Mouse (Mus musculus) olfactory bulb, adult 2 months (tissue): ENCODE results near the gene Palld. TPM values are rescaled to one million over a fixed set of nuclear protein-coding genes. Genes with fewer than 3 reads are reported as not detected.

Experiments
- H3K27ac ChIP-seq: fragments of 200-500 bp; 2 replicates; pipeline ENCODE4 v1.5.1; 2012; ENCODE audit warnings: low read depth, low read length; ENCODE audit not compliant: insufficient read depth
- H3K4me1 ChIP-seq: fragments of 200-500 bp; 2 replicates; pipeline ENCODE4 v1.6.1; 2012; ENCODE audit warnings: low read length; ENCODE audit not compliant: control insufficient read depth, insufficient read depth
- H3K4me3 ChIP-seq: fragments of 200-500 bp; 2 replicates; pipeline ENCODE4 v1.5.1; 2012; ENCODE audit warnings: mild to moderate bottlenecking, low read depth, low read length, moderate library complexity; ENCODE audit not compliant: insufficient read depth
- CTCF ChIP-seq: fragments of 200-500 bp; IDR thresholded peaks from 2 replicates; pipeline ENCODE4 v1.5.1; 2012; ENCODE audit warnings: low read depth, mild to moderate bottlenecking, low read length, moderate library complexity; ENCODE audit not compliant: insufficient read depth
- POLR2A ChIP-seq: fragments of 200-500 bp; IDR thresholded peaks from 2 replicates; pipeline ENCODE4 v1.6.1; 2012; ENCODE audit warnings: mild to moderate bottlenecking, low read depth, low read length, moderate library complexity; ENCODE audit not compliant: insufficient read depth
- WGBS: fragments of 180-500 bp; shearing (Covaris S2); methylation state at CpG from one replicate; pipeline ENCODE4 v1.1.7; 2018; 5-methylcytosine and 5-hydroxymethylcytosine counted together
- polyA plus RNA-seq: library from polyadenylated mRNA; stranded (reverse); fragments of >200 nt; gene quantifications from 2 replicates; pipeline ENCODE4 v1.2.4, GENCODE M21; 2012; ENCODE audit warnings: low replicate concordance; ENCODE audit not compliant: missing spikeins, insufficient read depth, insufficient read length

The Palld gene
- polyA plus RNA-seq, 1 experiment = not detected

DNA sequence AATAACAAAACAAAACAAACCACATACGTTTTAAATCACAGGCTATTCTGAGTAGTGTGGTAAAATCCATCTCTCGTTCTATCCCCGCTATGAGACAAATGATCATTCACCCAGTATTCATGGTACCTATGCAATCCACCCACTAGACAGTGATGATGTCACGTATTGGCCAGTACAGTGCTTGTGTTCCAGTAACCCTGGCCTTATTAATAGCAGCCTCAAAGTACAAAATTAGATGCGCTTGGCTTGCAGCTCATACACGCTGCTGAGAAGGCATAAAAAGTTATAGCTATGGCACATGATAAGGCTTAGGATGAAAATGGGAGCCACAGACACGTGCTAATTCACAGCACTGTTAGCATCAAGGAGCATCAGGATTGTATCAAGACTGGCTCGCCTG, 58.7 kb downstream of the Palld start:
- no peak overlapping the region for H3K27ac ChIP-seq
- no peak for TF ChIP-seq CTCF
- no peak for TF ChIP-seq POLR2A
- 83% methylated on average over 8 of the region's 8 CpGs for WGBS

DNA sequence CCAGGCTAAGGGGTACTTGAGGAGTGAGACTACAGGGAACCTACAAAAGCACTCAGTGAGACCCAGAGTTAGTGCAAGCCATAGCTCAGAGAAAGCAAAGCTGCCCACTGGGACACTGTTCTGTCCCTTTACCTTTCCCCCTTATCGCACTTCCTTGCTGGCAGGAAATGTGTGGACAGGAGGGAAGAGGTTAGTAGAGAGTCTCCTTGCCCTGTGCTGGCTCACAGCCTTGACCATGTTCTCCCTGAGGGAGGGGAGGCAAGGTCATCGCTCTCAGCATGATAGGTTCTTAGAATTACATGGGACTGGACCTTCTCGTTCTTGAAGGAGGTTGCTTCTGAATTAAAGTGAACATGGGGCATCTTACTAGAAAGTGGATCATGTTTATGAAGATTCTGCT, 69.3 kb downstream of the Palld start:
- no peaks in the 10 kb centered on the region for H3K4me1 ChIP-seq
- no peak overlapping the region for H3K4me3 ChIP-seq
- H3K27ac ChIP-seq = no peak overlapping the region
- TF ChIP-seq CTCF = no peak
- TF ChIP-seq POLR2A = no peak
- WGBS = 89% methylated on average over 3 of the region's 3 CpGs

More for the DNA sequence above, 58.7 kb downstream of the Palld start:
- Histone ChIP-seq H3K4me1 (no peaks in the 10 kb centered on the region), H3K4me3 (no peak overlapping the region)

DNA sequence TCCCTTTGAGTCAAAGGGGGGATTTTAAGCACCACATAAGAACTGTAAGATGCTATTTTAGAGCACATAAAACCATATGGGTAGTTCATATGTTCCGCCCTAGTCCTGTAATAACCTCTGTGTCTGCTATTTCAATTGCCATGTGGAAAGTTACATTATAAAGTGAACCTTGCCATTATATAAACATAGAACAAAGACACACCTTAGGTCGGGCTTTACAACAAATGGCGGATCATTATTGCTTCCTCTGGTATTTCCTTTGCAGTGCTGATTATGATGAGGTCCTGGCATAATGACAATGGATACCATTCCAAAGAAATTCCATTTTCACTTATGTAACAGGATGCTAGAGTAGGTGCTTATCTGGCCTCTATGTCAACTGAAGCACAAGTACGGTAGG, 70.5 kb downstream of the Palld start:
- Histone ChIP-seq H3K4me3 (no peak overlapping the region), H3K4me1 (no peaks in the 10 kb centered on the region), H3K27ac (no peak overlapping the region)
- 93% methylated on average over 4 of the region's 4 CpGs for WGBS
- TF ChIP-seq CTCF (no peak), POLR2A (no peak)

DNA sequence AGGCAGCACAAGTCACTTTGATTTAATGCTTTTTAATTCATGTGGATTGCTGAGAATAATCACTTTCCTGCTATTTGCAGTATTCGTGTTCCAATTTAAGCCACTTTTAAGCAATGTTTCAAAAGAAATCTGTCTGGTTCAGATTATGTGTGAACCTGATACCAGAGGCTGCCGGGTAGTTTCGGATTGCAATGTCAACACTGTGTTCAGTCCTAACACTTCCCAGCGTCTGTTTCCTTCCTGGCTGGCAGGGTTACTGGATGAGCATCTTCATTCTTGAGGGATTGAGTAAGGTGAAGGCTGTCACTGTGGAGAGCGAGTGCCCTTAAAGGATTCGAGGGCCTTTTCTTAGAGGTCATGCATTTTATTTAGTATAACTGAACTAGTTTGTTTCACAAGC, 71.7 kb downstream of the Palld start:
- Histone ChIP-seq H3K27ac (no peak overlapping the region), H3K4me1 (no peaks in the 10 kb centered on the region), H3K4me3 (no peak overlapping the region)
- WGBS = 71% methylated on average over 6 of the region's 6 CpGs
- TF ChIP-seq POLR2A (no peak), CTCF (no peak)

DNA sequence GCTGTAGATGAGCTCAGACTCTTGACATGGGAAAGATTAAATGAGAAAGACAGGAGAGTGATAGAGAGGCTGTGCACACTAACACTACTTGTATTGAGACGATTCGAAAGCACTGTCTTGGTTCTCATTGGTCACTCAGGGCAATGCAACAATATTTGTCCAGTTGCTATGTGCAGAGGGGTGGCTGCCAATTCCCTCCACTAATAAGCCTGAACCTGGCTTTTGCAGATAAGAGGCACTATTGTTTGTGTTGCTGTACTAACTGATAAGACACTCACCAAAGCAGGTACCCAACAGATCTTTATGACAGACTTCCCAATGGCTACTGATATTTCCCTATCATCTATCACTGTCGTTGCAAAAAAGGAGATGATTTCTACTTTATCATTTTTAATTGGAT, 77.9 kb downstream of the Palld start:
- TF ChIP-seq POLR2A (no peak), CTCF (no peak)
- WGBS = 65% methylated on average over 3 of the region's 3 CpGs
- Histone ChIP-seq H3K4me3 (no peak overlapping the region), H3K27ac (no peak overlapping the region), H3K4me1 (no peaks in the 10 kb centered on the region)

DNA sequence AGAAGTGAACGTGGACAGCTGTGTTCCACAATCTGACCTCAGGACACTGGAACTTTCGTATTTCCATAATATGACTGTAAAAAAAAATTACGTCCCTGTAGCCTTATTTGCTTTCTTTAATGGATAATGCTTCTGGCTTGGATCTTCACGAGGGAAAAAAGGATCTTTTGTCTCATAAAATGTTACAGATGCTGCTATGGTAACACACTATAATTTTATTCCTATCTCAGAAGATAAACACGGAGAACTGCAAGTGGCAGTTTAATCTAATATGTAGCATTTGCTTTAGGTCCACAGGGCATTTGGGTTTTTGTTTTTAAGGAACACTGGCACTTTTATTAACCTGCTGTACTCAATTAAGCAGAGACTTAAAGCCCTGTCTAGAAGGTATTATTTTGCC, 79.3 kb downstream of the Palld start:
- WGBS = 24% methylated on average over 5 of the region's 5 CpGs
- TF ChIP-seq CTCF = no peak
- TF ChIP-seq POLR2A = no peak

DNA sequence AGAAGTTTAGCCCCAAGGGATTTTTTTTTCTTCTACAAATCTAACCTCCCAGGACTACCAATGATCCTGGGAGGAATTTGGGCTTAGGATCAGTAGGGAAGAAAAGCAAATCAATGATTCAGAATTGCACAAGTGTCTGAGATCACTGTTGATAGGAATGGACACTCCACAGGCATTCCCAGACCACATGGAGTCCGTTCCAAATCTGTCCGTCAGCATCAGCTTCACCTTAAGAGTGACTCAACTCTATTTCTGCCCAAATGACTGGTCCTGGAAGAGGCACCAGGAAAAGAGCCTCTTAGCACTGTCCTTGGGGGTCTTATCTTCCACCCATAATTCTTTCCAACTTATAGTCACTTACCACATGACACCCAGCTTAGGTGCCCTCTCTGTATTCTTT, 98.7 kb downstream of the Palld start:
- no peak overlapping the region for H3K27ac ChIP-seq
- H3K4me3 ChIP-seq = no peak overlapping the region
- H3K4me1 ChIP-seq = no peaks in the 10 kb centered on the region
- WGBS = 90% methylated on average over 2 of the region's 2 CpGs
- TF ChIP-seq POLR2A (no peak), CTCF (no peak)

More for the DNA sequence above, 79.3 kb downstream of the Palld start:
- Histone ChIP-seq H3K4me1 (no peaks in the 10 kb centered on the region), H3K27ac (no peak overlapping the region), H3K4me3 (no peak overlapping the region)

DNA sequence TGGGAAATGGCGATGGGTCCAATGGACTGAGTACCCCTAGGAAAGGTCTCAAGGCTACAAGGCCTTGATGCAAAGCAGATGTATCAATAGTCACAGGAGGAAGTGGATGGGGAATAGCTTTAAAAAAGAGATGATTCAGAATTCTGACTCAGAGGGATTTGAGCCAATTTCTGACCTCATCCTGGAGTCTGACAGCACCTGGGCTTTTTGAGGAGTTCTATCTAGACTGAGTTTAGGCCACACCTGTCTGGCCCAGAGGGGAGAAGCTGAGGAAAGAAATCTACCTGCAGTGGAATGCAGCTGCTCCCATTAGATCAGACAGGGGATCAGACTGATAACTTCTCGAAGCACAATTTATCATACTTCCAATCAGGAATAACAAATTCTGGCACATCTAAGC, 99.7 kb downstream of the Palld start:
- H3K27ac ChIP-seq = no peak overlapping the region
- H3K4me1 ChIP-seq = no peaks in the 10 kb centered on the region
- WGBS = 86% methylated on average over 2 of the region's 2 CpGs
- no peak for TF ChIP-seq POLR2A
- no peak for TF ChIP-seq CTCF
- no peak overlapping the region for H3K4me3 ChIP-seq

DNA sequence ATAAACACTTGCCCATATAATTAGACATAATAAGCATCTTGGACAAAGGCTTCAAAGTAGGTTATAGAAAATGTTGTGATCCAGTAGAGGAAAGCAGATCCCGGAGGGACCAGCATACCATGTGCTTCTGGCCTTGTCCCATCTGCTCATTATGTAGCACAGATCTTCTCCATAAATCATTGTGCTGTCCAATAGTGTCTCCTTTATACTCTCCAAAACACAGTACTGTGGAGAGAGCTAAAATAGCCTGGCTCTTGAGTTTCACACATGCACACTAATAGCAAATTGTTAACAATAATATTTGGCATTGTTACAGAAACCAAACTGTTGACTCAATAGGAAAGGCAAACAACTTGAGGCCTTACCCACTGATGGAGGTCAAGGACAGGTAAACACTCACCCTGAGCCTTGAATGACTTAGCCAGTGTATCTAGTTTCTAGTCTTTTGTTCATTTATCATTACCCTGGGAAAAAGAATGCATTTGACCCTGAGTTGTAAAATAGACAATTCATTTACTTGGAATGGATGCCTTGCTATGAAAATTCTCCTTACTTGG, 105.0 kb downstream of the Palld start:
- Histone ChIP-seq H3K4me3 (no peak overlapping the region), H3K4me1 (no peaks in the 10 kb centered on the region), H3K27ac (no peak overlapping the region)
- WGBS = 43% methylated on average over 1 of the region's 1 CpGs
- no peak for TF ChIP-seq CTCF
- TF ChIP-seq POLR2A = no peak

DNA sequence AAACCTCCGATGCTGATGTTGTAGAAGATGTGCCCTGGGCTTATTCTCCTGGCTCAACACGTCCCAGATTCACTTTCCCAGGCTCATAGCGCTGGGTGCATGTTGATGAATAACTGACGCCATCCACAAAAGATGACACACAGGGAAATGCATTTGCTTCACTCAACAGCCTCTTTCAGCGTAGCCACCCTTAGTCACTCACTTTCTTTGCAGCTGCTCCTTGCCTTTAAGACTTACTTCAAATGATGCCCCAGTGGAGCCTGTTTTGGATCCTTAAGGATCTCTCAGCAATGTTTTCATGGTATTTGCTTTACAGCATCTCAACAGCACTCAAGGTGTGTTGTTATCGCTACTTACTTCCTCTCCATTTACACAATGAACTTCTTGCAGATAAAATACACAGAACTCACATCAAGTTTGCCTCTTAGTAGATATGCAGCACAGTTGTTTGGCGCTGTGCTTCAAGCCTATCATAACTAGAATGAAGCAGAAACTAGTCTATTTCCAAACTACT, 105.9 kb downstream of the Palld start:
- TF ChIP-seq CTCF = no peak
- no peak for TF ChIP-seq POLR2A
- WGBS = 86% methylated on average over 7 of the region's 7 CpGs

DNA sequence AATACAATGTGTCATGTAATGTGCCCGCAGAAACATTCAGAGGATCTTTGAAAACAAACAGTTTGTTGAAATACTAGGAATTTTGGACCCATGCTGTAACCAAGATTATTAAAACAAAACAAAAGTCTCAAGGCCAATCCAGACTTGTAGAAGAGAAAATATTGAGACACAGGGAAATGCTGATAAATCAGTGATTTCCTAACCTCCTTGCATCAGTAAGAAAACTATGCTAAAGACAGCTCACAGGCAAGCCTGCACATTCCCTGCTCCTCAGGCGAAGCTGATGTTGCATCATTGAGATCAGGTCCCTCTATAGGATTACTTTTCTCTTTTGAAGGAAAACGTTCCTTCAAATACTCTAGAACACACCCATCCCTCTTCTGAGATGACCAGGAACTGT, 112.5 kb downstream of the Palld start:
- WGBS = 86% methylated on average over 3 of the region's 3 CpGs
- TF ChIP-seq CTCF (no peak), POLR2A (no peak)

More for the DNA sequence above, 105.9 kb downstream of the Palld start:
- Histone ChIP-seq H3K4me1 (no peaks in the 10 kb centered on the region), H3K4me3 (no peak overlapping the region), H3K27ac (no peak overlapping the region)

More for the DNA sequence above, 112.5 kb downstream of the Palld start:
- no peak overlapping the region for H3K4me3 ChIP-seq
- no peak overlapping the region for H3K27ac ChIP-seq
- H3K4me1 ChIP-seq = no peaks in the 10 kb centered on the region
